ENCODE assay signal across 11 mouse cellular contexts in the genomic region with DNA sequence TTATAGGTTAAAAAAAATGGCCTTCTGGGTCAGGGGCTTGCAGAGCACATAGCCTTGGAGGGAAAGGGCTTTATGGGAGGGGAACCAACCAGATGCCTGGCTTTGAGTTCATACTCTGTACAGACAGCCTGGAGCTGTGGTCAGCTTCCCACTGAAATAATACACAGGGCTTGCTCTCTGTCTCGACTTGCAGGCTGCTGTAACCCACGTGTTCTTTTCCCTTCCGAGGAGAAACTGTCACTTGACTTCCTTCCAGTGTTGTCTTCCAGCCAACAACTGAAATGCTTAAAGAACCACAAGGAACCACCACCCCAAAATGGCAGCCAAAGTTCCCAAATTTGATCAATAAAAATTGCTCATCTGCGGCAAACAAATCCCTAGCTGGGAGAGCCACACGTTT.
"Had no signal": no experiment of that assay in that cellular context is flagged by ENCODE, and none has a peak within 500 bp of the region (broad histone marks: within the 10 kb centered on the region; RNA-seq: fewer than 3 reads in every experiment).

No protein-coding gene starts in this region.

- DNase-seq: gastrocnemius, postnatal 25 days; heart, adult 18-20 months; heart, postnatal 10 days; heart, postnatal 4 days; kidney, adult 18-20 months; kidney, adult 8-10 months; kidney, postnatal 10 days; kidney, postnatal 25 days; kidney, postnatal 4 days; liver; liver, embryonic 13.5 days had no signal
